Mouse (Mus musculus): ENCODE results near the gene Btbd35f30. TPM values are rescaled to one million over a fixed set of nuclear protein-coding genes. Genes with fewer than 3 reads are reported as not detected.
"Not testable (repeated sequence)": the region's sequence is repeated elsewhere in the genome, so short reads cannot be mapped to it uniquely, and the experiment has no call there.

The Btbd35f30 gene
- polyA plus RNA-seq (2015; fragmentation: Nextera tagmentation; extraction: Ambion mirVana): not detected in 2 replicates

DNA sequence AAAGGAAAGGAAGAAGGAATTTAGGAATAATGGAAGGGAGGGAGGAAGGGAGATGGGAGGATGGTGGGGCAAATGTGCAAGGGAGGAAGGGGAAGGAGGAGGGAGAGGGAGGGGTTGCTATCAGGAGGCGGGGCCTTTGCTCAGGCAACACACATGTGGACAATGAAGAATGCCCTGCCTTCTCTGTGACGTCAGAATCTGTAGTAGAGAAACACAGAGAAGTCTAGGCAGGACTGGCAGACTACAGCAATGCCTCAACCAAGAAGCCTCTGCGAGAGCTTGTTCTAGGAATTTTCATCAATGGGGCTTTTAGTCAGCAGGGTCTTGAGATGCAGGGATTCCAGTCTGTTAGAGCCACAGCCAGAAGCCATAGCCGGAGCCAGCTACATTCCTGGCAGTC is at the start of gene Btbd35f30:
TSS of gene Btbd35f30 (plus strand) at position 301 of the 400 bp plus-strand sequence.
- H3K27ac ChIP-seq; H3K9me3 ChIP-seq (replicated peaks); H3K9ac ChIP-seq; ATAC-seq; H3K27me3 ChIP-seq; H3K36me3 ChIP-seq (ENCODE audit: poor library complexity, severe bottlenecking); H3K4me3 ChIP-seq; H3K4me2 ChIP-seq; H3K4me1 ChIP-seq: not testable (repeated sequence)
- no CpG with 5 or more reads among the region's 4 CpGs for WGBS

DNA sequence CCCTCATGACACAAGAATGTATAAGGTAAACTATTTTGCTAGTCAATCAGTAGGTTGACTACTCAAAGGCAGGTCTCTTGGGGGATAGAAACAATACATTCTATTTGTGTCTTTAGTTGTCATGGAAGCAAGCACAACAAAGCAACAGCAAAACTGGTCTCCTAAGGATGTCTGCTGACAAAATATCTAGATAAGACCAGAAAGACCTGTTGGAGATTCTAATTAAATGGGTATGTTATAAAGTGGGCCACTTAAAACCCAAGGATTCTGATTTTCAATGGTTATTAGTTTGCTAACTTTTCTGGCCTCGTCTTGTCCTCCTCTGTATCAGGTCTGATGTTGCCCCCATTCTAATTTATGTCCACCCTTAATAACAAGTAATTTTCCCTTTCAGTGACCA is 47.0 kb downstream of the Btbd35f30 start, which contains the start of gene Gm21789:
TSS of gene Gm21789 (plus strand) at position 301 of the 400 bp plus-strand sequence.
- H3K4me2 ChIP-seq; H3K9ac ChIP-seq; H3K4me1 ChIP-seq; ATAC-seq; H3K36me3 ChIP-seq (ENCODE audit: poor library complexity, severe bottlenecking); H3K27me3 ChIP-seq; H3K4me3 ChIP-seq; H3K27ac ChIP-seq; H3K9me3 ChIP-seq (replicated peaks): not testable (repeated sequence)
- WGBS: no CpG with 5 or more reads among the region's 1 CpGs

Other genes starting within 250 kb of the Btbd35f30 start
- not detected in 2 replicates for gene Gm5926, start 243.9 kb upstream of the Btbd35f30 start, polyA plus RNA-seq (2015; fragmentation: Nextera tagmentation; extraction: Ambion mirVana)
- gene Btbd35f21, start 168.5 kb upstream of the Btbd35f30 start, polyA plus RNA-seq (2015; fragmentation: Nextera tagmentation; extraction: Ambion mirVana): not detected in 2 replicates
- not detected in 2 replicates for gene Gm21789, start 47.1 kb downstream of the Btbd35f30 start, polyA plus RNA-seq (2015; fragmentation: Nextera tagmentation; extraction: Ambion mirVana)
- gene Btbd35f5, start 79.3 kb downstream of the Btbd35f30 start, polyA plus RNA-seq (2015; fragmentation: Nextera tagmentation; extraction: Ambion mirVana): not detected in 2 replicates